In genomic region chr8:83956789-83957188, GRCm38 (mm10) we compare ENCODE assay signal across 7 mouse cellular contexts. TPM values are rescaled to one million over a fixed set of nuclear protein-coding genes. Genes with fewer than 3 reads are reported as not detected.
DNase-seq lines count a peak whose midpoint lies in the region; ATAC-seq and TF ChIP-seq lines count a peak whose summit lies in the region.

No protein-coding gene starts in this region.

- no peak overlapping the region for H3K27ac ChIP-seq in thymus, adult 2 months (ENCODE audit: control insufficient read depth, insufficient read depth, low read length)
- H3K27ac ChIP-seq in embryonic facial prominence, embryonic 10.5 days (replicated peaks) = no peak overlapping the region
- no peak overlapping the region for H3K27ac ChIP-seq in midbrain, embryonic 14.5 days (replicated peaks; ENCODE audit: low read depth, low read length)

- no peak for ATAC-seq in midbrain, embryonic 14.5 days (ENCODE audit: low FRiP score, low TSS enrichment)
- ATAC-seq in cerebellum, adult (ENCODE audit: insufficient number of reproducible peaks, low FRiP score, low TSS enrichment) = no peak

- H3K9me3 ChIP-seq in embryonic facial prominence, embryonic 10.5 days = no peaks in the 10 kb centered on the region
- no peaks in the 10 kb centered on the region for H3K9me3 ChIP-seq in midbrain, embryonic 14.5 days (ENCODE audit: control insufficient read depth, low read length)

- WGBS in thymus, adult 2 months = 3% methylated on average over 1 of the region's 1 CpGs
- WGBS in embryonic facial prominence, embryonic 10.5 days = 35% methylated on average over 1 of the region's 1 CpGs
- WGBS in midbrain, embryonic 14.5 days = 44% methylated on average over 1 of the region's 1 CpGs

- peak; percentile 41 for DNase-seq in thymus, adult 2 months
- DNase-seq in thymus, adult 18-20 months = no peak
- DNase-seq in embryonic facial prominence, embryonic 10.5 days (ENCODE audit: low spot score) = no peak
- peak; percentile 73 for DNase-seq in induced T-regulatory cell, adult 2 months (ENCODE audit: low read depth)
- no peak for DNase-seq in midbrain, embryonic 14.5 days
- no peak for DNase-seq in layer of hippocampus, adult 9-11 months

- H3K36me3 ChIP-seq in thymus, adult 2 months (ENCODE audit: control insufficient read depth, insufficient read depth, low read length) = no peaks in the 10 kb centered on the region
- H3K36me3 ChIP-seq in embryonic facial prominence, embryonic 10.5 days (replicated peaks) = peaks cover 19% of the 10 kb centered on the region
- H3K36me3 ChIP-seq in midbrain, embryonic 14.5 days (ENCODE audit: control insufficient read depth, insufficient read depth, low read length) = no peaks in the 10 kb centered on the region

- no peaks in the 10 kb centered on the region for H3K27me3 ChIP-seq in thymus, adult 2 months (ENCODE audit: control insufficient read depth, insufficient read depth, low read length)
- no peaks in the 10 kb centered on the region for H3K27me3 ChIP-seq in embryonic facial prominence, embryonic 10.5 days (replicated peaks; ENCODE audit: low read depth, poor library complexity, severe bottlenecking)
- H3K27me3 ChIP-seq in midbrain, embryonic 14.5 days (ENCODE audit: control insufficient read depth, insufficient read depth, low read length) = no peaks in the 10 kb centered on the region

- TF ChIP-seq CTCF in thymus, adult 2 months (IDR thresholded peaks at IDR 0.05; ENCODE audit: borderline replicate concordance, control insufficient read depth, extremely low read depth, insufficient read depth, low read length, poor library complexity) = no peak

- TF ChIP-seq POLR2A in thymus, adult 2 months (IDR thresholded peaks at IDR 0.05; ENCODE audit: control insufficient read depth, extremely low read depth, insufficient read depth, low read length, poor library complexity) = no peak

- H3K4me2 ChIP-seq in midbrain, embryonic 14.5 days (ENCODE audit: low read length) = peak overlapping the region; percentile 94; the same call in 1 of the 2 replicates

- no peak overlapping the region for H3K9ac ChIP-seq in midbrain, embryonic 14.5 days (replicated peaks; ENCODE audit: low read length)

- peaks cover 13% of the 10 kb centered on the region for H3K4me1 ChIP-seq in thymus, adult 2 months (replicated peaks; ENCODE audit: control insufficient read depth, insufficient read depth, low read length)
- H3K4me1 ChIP-seq in embryonic facial prominence, embryonic 10.5 days = peaks cover 23% of the 10 kb centered on the region
- H3K4me1 ChIP-seq in midbrain, embryonic 14.5 days (ENCODE audit: control insufficient read depth, insufficient read depth, low read length) = peaks cover 8% of the 10 kb centered on the region

- no peak overlapping the region for H3K4me3 ChIP-seq in thymus, adult 2 months (ENCODE audit: control insufficient read depth, insufficient read depth, low read length)
- peak overlapping the region; percentile 86 for H3K4me3 ChIP-seq in embryonic facial prominence, embryonic 10.5 days
- no peak overlapping the region for H3K4me3 ChIP-seq in midbrain, embryonic 14.5 days (replicated peaks; ENCODE audit: low read depth, low read length)

RNA-seq across cellular contexts. Expression of gene Asf1b, which starts 1.5 kb away (rescaled TPM):
- polyA plus RNA-seq in thymus, adult 2 months (2012; rRNA removed) = 170 and 243 TPM in 2 replicates
- polyA plus RNA-seq in embryonic facial prominence, embryonic 10.5 days (2016; fragmentation: Nextera tagmentation; extraction: Ambion mirVana) = 95.4 and 105 TPM in 2 replicates
- polyA plus RNA-seq in midbrain, embryonic 14.5 days (2014; fragmentation: Nextera tagmentation; extraction: Ambion mirVana) = 7.9 and 15.5 TPM in 2 replicates

RNA-seq across cellular contexts. Expression of gene Gm10644, which starts 1.8 kb away (rescaled TPM):
- polyA plus RNA-seq in thymus, adult 2 months (2012; rRNA removed) = 0.75 and 1.1 TPM in 2 replicates
- 0.54 and 1.0 TPM in 2 replicates for polyA plus RNA-seq in embryonic facial prominence, embryonic 10.5 days (2016; fragmentation: Nextera tagmentation; extraction: Ambion mirVana)
- 1.0 and 1.1 TPM in 2 replicates for polyA plus RNA-seq in midbrain, embryonic 14.5 days (2014; fragmentation: Nextera tagmentation; extraction: Ambion mirVana)

RNA-seq across cellular contexts. Expression of gene Prkaca, which starts 16.0 kb away (rescaled TPM):
- 57.8 and 59.0 TPM in 2 replicates for polyA plus RNA-seq in thymus, adult 2 months (2012; rRNA removed)
- 150 and 153 TPM in 2 replicates for polyA plus RNA-seq in embryonic facial prominence, embryonic 10.5 days (2016; fragmentation: Nextera tagmentation; extraction: Ambion mirVana)
- polyA plus RNA-seq in midbrain, embryonic 14.5 days (2014; fragmentation: Nextera tagmentation; extraction: Ambion mirVana) = 181 and 207 TPM in 2 replicates

RNA-seq across cellular contexts. Expression of gene Samd1, which starts 40.7 kb away (rescaled TPM):
- 153 and 190 TPM in 2 replicates for polyA plus RNA-seq in thymus, adult 2 months (2012; rRNA removed)
- 12.1 and 12.2 TPM in 2 replicates for polyA plus RNA-seq in embryonic facial prominence, embryonic 10.5 days (2016; fragmentation: Nextera tagmentation; extraction: Ambion mirVana)
- polyA plus RNA-seq in midbrain, embryonic 14.5 days (2014; fragmentation: Nextera tagmentation; extraction: Ambion mirVana) = 10.5 and 14.2 TPM in 2 replicates

RNA-seq across cellular contexts. Expression of gene 1700067K01Rik, which starts 44.5 kb away (rescaled TPM):
- 1.1 and 1.2 TPM in 2 replicates for polyA plus RNA-seq in thymus, adult 2 months (2012; rRNA removed)
- polyA plus RNA-seq in embryonic facial prominence, embryonic 10.5 days (2016; fragmentation: Nextera tagmentation; extraction: Ambion mirVana) = 0.60 and 1.0 TPM in 2 replicates
- 0.53 and 0.89 TPM in 2 replicates for polyA plus RNA-seq in midbrain, embryonic 14.5 days (2014; fragmentation: Nextera tagmentation; extraction: Ambion mirVana)

Comparison
In these comparisons a context has a peak if more than half of its experiments do, and no peak if none do; other contexts are left out.
1. DNase-seq: peak in thymus, adult 2 months (single experiment) and induced T-regulatory cell, adult 2 months (single experiment); none in thymus, adult 18-20 months (0 of 2), embryonic facial prominence, embryonic 10.5 days (single experiment), midbrain, embryonic 14.5 days (single experiment) and layer of hippocampus, adult 9-11 months (single experiment).